13 mouse cellular contexts compared by ENCODE assay signal in genomic region chr9:111993844-111994243, GRCm38 (mm10).
A peak's percentile ranks its signal among the peaks of the same experiment; 100 is the strongest.
DNase-seq lines count a peak whose midpoint lies in the region; ATAC-seq and TF ChIP-seq lines count a peak whose summit lies in the region.
"Had no signal": no experiment of that assay in that cellular context is flagged by ENCODE, and none has a peak within 500 bp of the region (broad histone marks: within the 10 kb centered on the region; RNA-seq: fewer than 3 reads in every experiment).

No protein-coding gene starts in this region.

- intact Hi-C loops in heart, postnatal 10 days (cut with DNase I) = no loop called here

- WGBS in kidney, embryonic 16.5 days = 20% methylated on average over 4 of the region's 4 CpGs

- CTCF ChIA-PET in Patski (lab: Charles Lee) = no interaction called here

- no peak overlapping the region for H3K27ac ChIP-seq in kidney, embryonic 16.5 days (ENCODE audit: low read length)
- H3K27ac ChIP-seq: liver, embryonic 15.5 days; macrophage had no signal

- ATAC-seq in kidney, embryonic 16.5 days (ENCODE audit: low FRiP score, low TSS enrichment) = peak; percentile 73
- ATAC-seq in Patski = peak; percentile 54
- ATAC-seq: forebrain, embryonic 16.5 days had no signal

- H3K9me3 ChIP-seq in kidney, embryonic 16.5 days (ENCODE audit: low read length) = no peaks in the 10 kb centered on the region
- H3K9me3 ChIP-seq: liver, embryonic 15.5 days had no signal

- no peak overlapping the region for H3K4me3 ChIP-seq in kidney, embryonic 16.5 days (ENCODE audit: low read length)
- H3K4me3 ChIP-seq: liver, embryonic 15.5 days had no signal

- DNase-seq in kidney, adult 11 months = no peak
- DNase-seq in Patski (ENCODE audit: low read depth, low spot score) = peak; percentile 17
- DNase-seq in embryo, embryonic 9.5 days (ENCODE audit: extremely low spot score) = peak; percentile 37
- peak; percentile 14 to 26 for DNase-seq in heart, postnatal 10 days
- no peak for DNase-seq in spleen, postnatal 14 days (ENCODE audit: low spot score in 2 of 2)
- DNase-seq in adrenal gland, postnatal 14 days = no peak
- DNase-seq: cerebellum, postnatal 25 days; gastrocnemius, postnatal 36 days had no signal

- H3K27me3 ChIP-seq in kidney, embryonic 16.5 days (ENCODE audit: insufficient read depth, low read length) = no peaks in the 10 kb centered on the region
- no peaks in the 10 kb centered on the region for H3K27me3 ChIP-seq in Patski
- H3K27me3 ChIP-seq: CH12.LX; liver, embryonic 15.5 days had no signal

- no peaks in the 10 kb centered on the region for H3K36me3 ChIP-seq in kidney, embryonic 16.5 days (ENCODE audit: insufficient read depth, low read length)
- H3K36me3 ChIP-seq: liver, embryonic 15.5 days had no signal

- no peak for TF ChIP-seq CTCF in Patski (IDR thresholded peaks at IDR 0.05)

- POLR2A ChIA-PET in Patski (lab: Charles Lee) = interaction anchor here (1.0 kb wide), 1 partner anchor 28 kb away, joined by 7 read pairs; no protein-coding TSS in a partner anchor

- in situ Hi-C loops in Patski (cut with MboI; ENCODE audit: low pct_unique_long_range_greater_than_20kb) = no loop called here

- H3K9ac ChIP-seq in kidney, embryonic 16.5 days (replicated peaks; ENCODE audit: low read length) = no peak overlapping the region
- H3K9ac ChIP-seq: liver, embryonic 15.5 days had no signal

- H3K4me2 ChIP-seq in kidney, embryonic 16.5 days (replicated peaks; ENCODE audit: low read depth, low read length) = no peak overlapping the region
- H3K4me2 ChIP-seq: liver, embryonic 15.5 days had no signal

- peaks cover 8% of the 10 kb centered on the region; the same call in 1 of the 2 replicates for H3K4me1 ChIP-seq in kidney, embryonic 16.5 days (ENCODE audit: insufficient read depth, low read length)
- H3K4me1 ChIP-seq: liver, embryonic 15.5 days had no signal

Comparison
In these comparisons a context has a peak if more than half of its experiments do, and no peak if none do; other contexts are left out.
1. DNase-seq: peak in Patski (single experiment), embryo, embryonic 9.5 days (single experiment) and heart, postnatal 10 days (2 of 2); none in kidney, adult 11 months (single experiment), spleen, postnatal 14 days (0 of 2) and adrenal gland, postnatal 14 days (single experiment).